Mouse (Mus musculus) lung, embryonic 16.5 days (tissue): Measurements from ENCODE around the gene Jun. TPM values are rescaled to one million over a fixed set of nuclear protein-coding genes. Genes with fewer than 3 reads are reported as not detected.

Experiments
- ATAC-seq: fragments of 200-750 bp; cut with Nextera tagmentation; 2 replicates; pipeline ENCODE4 v1.8.0; 2017; ENCODE audit warnings: low read depth, mild to moderate bottlenecking, moderate library complexity
- H3K27ac ChIP-seq: fragments of 300-500 bp; sonication (generic); 2 replicates; pipeline ENCODE4 v1.5.1; 2014; ENCODE audit warnings: mild to moderate bottlenecking, control low read depth, low read length
- H3K27me3 ChIP-seq: fragments of 300-500 bp; sonication (generic); 2 replicates; pipeline ENCODE4 v1.6.1; 2014; ENCODE audit warnings: low read depth, low read length, mixed read lengths; ENCODE audit not compliant: control insufficient read depth, insufficient read depth
- H3K36me3 ChIP-seq: fragments of 300-500 bp; sonication (generic); 2 replicates; pipeline ENCODE4 v1.6.1; 2014; ENCODE audit warnings: low read length; ENCODE audit not compliant: control insufficient read depth, insufficient read depth
- H3K4me1 ChIP-seq: fragments of 300-500 bp; sonication (generic); replicated peaks from 2 replicates; pipeline ENCODE4 v1.6.1; 2014; ENCODE audit warnings: low read length, mixed read lengths; ENCODE audit not compliant: control insufficient read depth, insufficient read depth
- H3K4me2 ChIP-seq: fragments of 300-500 bp; sonication (generic); 2 replicates; pipeline ENCODE4 v1.6.1; 2014; ENCODE audit warnings: low read depth, low read length, control low read depth
- H3K4me3 ChIP-seq: fragments of 300-500 bp; sonication (generic); 2 replicates; pipeline ENCODE4 v1.5.1; 2014; ENCODE audit warnings: mild to moderate bottlenecking, low read length, control low read depth
- H3K9ac ChIP-seq: fragments of 300-500 bp; sonication (generic); 2 replicates; pipeline ENCODE4 v1.6.1; 2014; ENCODE audit warnings: low read length, control low read depth
- H3K9me3 ChIP-seq: fragments of 300-500 bp; sonication (generic); 2 replicates; pipeline ENCODE4 v1.6.1; 2016; ENCODE audit warnings: low read length; ENCODE audit not compliant: control insufficient read depth
- WGBS: fragments of 180-500 bp; shearing (Covaris S2); extraction: QIAGEN DNeasy Blood & Tissue Kit; methylation state at CpG from one replicate; pipeline ENCODE4 v1.1.7; 2014; 5-methylcytosine and 5-hydroxymethylcytosine counted together
- polyA plus RNA-seq: library from polyadenylated mRNA; unstranded; fragments of >200 nt; fragmentation: Nextera tagmentation; extraction: Ambion mirVana; gene quantifications from 2 replicates; pipeline ENCODE4 v1.2.1, GENCODE M21; 2015

The Jun gene
- polyA plus RNA-seq, 1 experiment from 2014 or later: 119 TPM

DNA sequence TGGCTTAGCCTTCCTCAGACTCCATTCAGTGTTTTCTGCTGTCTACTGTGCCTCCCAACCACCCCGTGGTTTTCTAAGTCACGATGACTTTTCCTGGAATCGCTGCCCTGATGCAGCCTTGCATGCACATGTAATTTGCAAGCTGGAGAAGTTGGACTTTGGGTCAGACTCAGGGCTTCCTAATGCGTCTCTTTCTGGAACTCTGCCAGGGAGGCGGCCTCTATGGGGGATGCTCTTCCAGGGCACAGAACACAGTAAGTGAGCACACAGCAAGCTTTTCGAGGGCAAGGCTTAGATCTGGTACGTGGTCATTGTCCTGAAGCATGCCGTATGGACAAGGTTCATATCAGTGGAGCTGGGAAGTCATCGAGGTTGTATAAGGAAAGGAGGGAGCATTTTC, 10.9 kb upstream of the Jun start:
- no peak overlapping the region for H3K4me3 ChIP-seq
- H3K9ac ChIP-seq: no peak overlapping the region
- H3K27ac ChIP-seq: no peak overlapping the region
- no peaks in the 10 kb centered on the region for H3K27me3 ChIP-seq
- no peaks in the 10 kb centered on the region; the same call in 1 of the 2 replicates for H3K4me1 ChIP-seq
- 51% methylated on average over 9 of the region's 9 CpGs for WGBS
- no peaks in the 10 kb centered on the region for H3K9me3 ChIP-seq
- H3K36me3 ChIP-seq: no peaks in the 10 kb centered on the region
- no peak overlapping the region for H3K4me2 ChIP-seq
- 0 out of 2 replicates have a peak, but pooled peaks have one; percentile 38 for ATAC-seq

GRCm38 (mm10) chr4:95057264-95057663, 5.2 kb upstream of the Jun start:
- peaks cover 18% of the 10 kb centered on the region for H3K4me1 ChIP-seq
- H3K9ac ChIP-seq: no peak overlapping the region
- ATAC-seq: no peak
- WGBS: 31% methylated on average over 4 of the region's 4 CpGs
- no peak overlapping the region for H3K4me2 ChIP-seq
- H3K4me3 ChIP-seq: no peak overlapping the region
- H3K36me3 ChIP-seq: no peaks in the 10 kb centered on the region
- no peaks in the 10 kb centered on the region for H3K9me3 ChIP-seq
- H3K27ac ChIP-seq: no peak overlapping the region
- H3K27me3 ChIP-seq: no peaks in the 10 kb centered on the region

DNA sequence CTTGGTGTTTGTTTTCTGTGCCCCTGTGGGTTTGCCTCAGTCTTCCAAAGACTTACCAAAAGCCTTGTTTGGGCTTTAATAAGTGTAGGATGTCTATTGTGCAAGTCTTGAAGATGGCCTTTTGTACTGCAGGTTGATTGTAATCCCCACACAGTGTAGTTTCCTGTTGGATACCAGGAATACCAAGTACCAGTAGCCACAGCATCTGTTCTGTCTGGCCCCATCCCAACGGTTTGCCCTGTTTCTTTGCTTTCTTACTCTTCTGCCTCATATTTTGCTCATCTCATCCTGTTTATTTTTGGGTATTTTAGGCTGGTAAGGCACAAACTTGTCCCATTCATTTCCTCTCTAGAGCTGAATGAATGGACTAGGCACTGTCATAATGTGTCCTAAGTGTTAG, 3.3 kb upstream of the Jun start:
- H3K4me1 ChIP-seq: peaks cover 18% of the 10 kb centered on the region
- H3K27me3 ChIP-seq: no peaks in the 10 kb centered on the region
- H3K4me2 ChIP-seq: no peak overlapping the region
- 48% methylated on average over 1 of the region's 1 CpGs for WGBS
- no peaks in the 10 kb centered on the region for H3K9me3 ChIP-seq
- H3K27ac ChIP-seq: peak overlapping the region; percentile 24; the same call in 1 of the 2 replicates
- H3K4me3 ChIP-seq: no peak overlapping the region
- ATAC-seq: no peak
- H3K36me3 ChIP-seq: 0 out of 2 replicates have a peak, but pooled peaks cover 2% of the 10 kb centered on the region
- H3K9ac ChIP-seq: no peak overlapping the region; the same call in 1 of the 2 replicates

DNA sequence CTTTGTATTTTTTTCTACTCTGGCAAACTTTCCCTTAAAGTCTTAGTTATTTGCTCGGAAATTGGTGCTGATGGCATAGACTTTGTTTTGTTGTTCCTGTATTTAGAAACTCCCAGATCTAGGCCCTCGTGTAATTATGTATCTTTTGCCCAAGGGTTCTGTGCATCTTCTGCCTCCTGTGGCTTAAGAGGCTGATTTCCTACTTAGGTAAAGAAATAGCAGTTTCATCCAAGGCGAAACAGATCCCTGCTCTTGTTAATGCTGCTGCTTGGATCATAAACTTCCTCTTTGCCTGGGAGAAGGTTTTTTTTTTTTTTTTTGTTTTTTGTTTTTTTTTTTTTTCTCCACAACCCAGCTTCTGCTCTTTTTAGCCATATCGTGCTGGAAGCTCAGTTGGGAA, 2.3 kb upstream of the Jun start:
- Histone ChIP-seq H3K4me3 (peak overlapping the region; percentile 87), H3K27me3 (no peaks in the 10 kb centered on the region), H3K9me3 (no peaks in the 10 kb centered on the region), H3K27ac (peak overlapping the region; percentile 72), H3K36me3 (0 out of 2 replicates have a peak, but pooled peaks cover 2% of the 10 kb centered on the region), H3K4me2 (peak overlapping the region; percentile 74), H3K4me1 (peaks cover 18% of the 10 kb centered on the region), H3K9ac (peak overlapping the region; percentile 21; the same call in 1 of the 2 replicates)
- ATAC-seq: no peak
- WGBS: 33% methylated on average over 4 of the region's 4 CpGs

GRCm38 (mm10) chr4:95053791-95054117, 1.7 kb upstream of the Jun start:
- no peaks in the 10 kb centered on the region for H3K27me3 ChIP-seq
- peak overlapping the region; percentile 99 for H3K27ac ChIP-seq
- H3K4me1 ChIP-seq: peaks cover 18% of the 10 kb centered on the region
- no peaks in the 10 kb centered on the region for H3K9me3 ChIP-seq
- H3K4me2 ChIP-seq: peak overlapping the region; percentile 74
- 0 out of 2 replicates have a peak, but pooled peaks cover 2% of the 10 kb centered on the region for H3K36me3 ChIP-seq
- peak overlapping the region; percentile 87 for H3K4me3 ChIP-seq
- peak overlapping the region; percentile 71 for H3K9ac ChIP-seq
- ATAC-seq: no peak
- WGBS: 1% methylated on average over 6 of the region's 6 CpGs

- no peaks in the 10 kb centered on the region for H3K9me3 ChIP-seq
- H3K9ac ChIP-seq: peak overlapping the region; percentile 83
- H3K4me3 ChIP-seq: peak overlapping the region; percentile 87
- no peaks in the 10 kb centered on the region for H3K27me3 ChIP-seq
- H3K4me1 ChIP-seq: peaks cover 22% of the 10 kb centered on the region
- ATAC-seq: peak; percentile 65
- WGBS: 0% methylated on average over 29 of the region's 29 CpGs
- peak overlapping the region; percentile 99 for H3K27ac ChIP-seq
- H3K36me3 ChIP-seq: 0 out of 2 replicates have a peak, but pooled peaks cover 2% of the 10 kb centered on the region
- peak overlapping the region; percentile 74 for H3K4me2 ChIP-seq
These were observed 1.2 kb upstream of the Jun start for GRCm38 (mm10) chr4:95053041-95053790.

DNA sequence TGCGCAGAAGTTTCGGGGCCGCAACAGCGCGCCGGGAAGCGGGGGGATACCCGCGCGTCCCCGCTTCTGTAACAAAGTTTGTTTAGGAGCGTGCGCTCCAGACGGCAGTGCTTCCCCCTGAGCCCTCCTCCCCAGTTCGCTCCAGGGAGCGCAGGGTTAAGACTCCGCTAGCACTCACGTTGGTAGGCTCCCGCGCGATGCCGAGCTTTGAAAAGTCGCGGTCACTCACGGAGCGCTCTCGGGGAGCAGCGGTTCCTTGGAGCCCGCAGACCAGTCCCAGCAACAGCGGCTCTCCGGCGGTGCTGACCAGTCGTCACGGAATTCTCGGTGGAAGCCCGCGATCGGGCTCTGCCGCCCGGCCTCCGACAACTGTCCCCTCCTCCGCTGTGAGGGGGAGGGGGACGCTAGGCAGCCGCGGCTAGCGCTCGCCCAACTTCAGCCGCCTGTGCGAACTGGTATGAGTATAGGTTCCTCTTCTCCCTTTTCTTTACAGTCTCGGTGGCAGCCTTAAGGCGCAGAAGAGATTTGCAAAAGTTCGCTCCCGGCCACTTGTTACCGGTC, 631 bp downstream of the Jun start:
- Histone ChIP-seq H3K36me3 (0 out of 2 replicates have a peak, but pooled peaks cover 2% of the 10 kb centered on the region), H3K27me3 (no peaks in the 10 kb centered on the region), H3K9ac (peak overlapping the region; percentile 98), H3K27ac (peak overlapping the region; percentile 100), H3K4me2 (peak overlapping the region; percentile 89), H3K9me3 (no peaks in the 10 kb centered on the region), H3K4me1 (peaks cover 23% of the 10 kb centered on the region), H3K4me3 (peak overlapping the region; percentile 87)
- ATAC-seq: no peak
- WGBS: under 1% methylated on average over 54 of the region's 54 CpGs

- no peaks in the 10 kb centered on the region for H3K9me3 ChIP-seq
- peak; percentile 8; the same call in 1 of the 2 replicates for ATAC-seq
- peak overlapping the region; percentile 100 for H3K27ac ChIP-seq
- peak overlapping the region; percentile 87 for H3K4me3 ChIP-seq
- H3K4me2 ChIP-seq: peak overlapping the region; percentile 89
- peak overlapping the region; percentile 98 for H3K9ac ChIP-seq
- H3K27me3 ChIP-seq: no peaks in the 10 kb centered on the region
- under 1% methylated on average over 70 of the region's 70 CpGs for WGBS
- H3K4me1 ChIP-seq: peaks cover 23% of the 10 kb centered on the region
- 0 out of 2 replicates have a peak, but pooled peaks cover 2% of the 10 kb centered on the region for H3K36me3 ChIP-seq
These were observed 1.3 kb downstream of the Jun start for GRCm38 (mm10) chr4:95050518-95051278.
